Mouse (Mus musculus) liver, adult (tissue): ENCODE results near the gene Adgrl1.

Source experiments
- GATA4 ChIP-seq: IDR thresholded peaks from 2 replicates; pipeline ENCODE4 v1.6.1; 2014; ENCODE audit warnings: mild to moderate bottlenecking, low read length; ENCODE audit not compliant: insufficient replicate concordance

Adgrl1 gene

GRCm38 (mm10) chr8:83922727-83923126 is 22.8 kb downstream of the Adgrl1 start:
- no peak for TF ChIP-seq GATA4

- no peak for TF ChIP-seq GATA4
Measured at GRCm38 (mm10) chr8:83924585-83924984, 24.7 kb downstream of the Adgrl1 start.

GRCm38 (mm10) chr8:83926266-83926665 is 26.4 kb downstream of the Adgrl1 start:
- no peak for TF ChIP-seq GATA4

- no peak for TF ChIP-seq GATA4
Measured at GRCm38 (mm10) chr8:83934222-83934621, 34.3 kb downstream of the Adgrl1 start.

- no peak for TF ChIP-seq GATA4
Measured at GRCm38 (mm10) chr8:83934994-83935393, 35.1 kb downstream of the Adgrl1 start.

GRCm38 (mm10) chr8:83935435-83935834 is 35.5 kb downstream of the Adgrl1 start:
- TF ChIP-seq GATA4: no peak

GRCm38 (mm10) chr8:83937645-83938044 is 37.7 kb downstream of the Adgrl1 start:
- TF ChIP-seq GATA4: no peak

- TF ChIP-seq GATA4: no peak
Measured at GRCm38 (mm10) chr8:83938330-83938729, 38.4 kb downstream of the Adgrl1 start.

GRCm38 (mm10) chr8:83941066-83941677 is 41.3 kb downstream of the Adgrl1 start:
- no peak for TF ChIP-seq GATA4

GRCm38 (mm10) chr8:83942446-83942845 is 42.5 kb downstream of the Adgrl1 start:
- no peak for TF ChIP-seq GATA4

GRCm38 (mm10) chr8:83945540-83945939 is 45.6 kb downstream of the Adgrl1 start:
- TF ChIP-seq GATA4: no peak

- TF ChIP-seq GATA4: no peak
Measured at GRCm38 (mm10) chr8:83954749-83955105, 54.8 kb downstream of the Adgrl1 start.

GRCm38 (mm10) chr8:83955106-83955957 is 55.4 kb downstream of the Adgrl1 start, which contains the start of the genes Gm10644 and Asf1b:
Gene Gm10644, minus strand, starts transcription at chr8:83955205.
Gene Asf1b, plus strand, starts transcription at chr8:83955507.
- TF ChIP-seq GATA4: 0 out of 2 replicates have a peak, but pooled peaks have one; percentile 56

- no peak for TF ChIP-seq GATA4
Measured at GRCm38 (mm10) chr8:83955958-83956218, 56.0 kb downstream of the Adgrl1 start.

- no peak for TF ChIP-seq GATA4
Measured at GRCm38 (mm10) chr8:83956789-83957188, 56.9 kb downstream of the Adgrl1 start.

- no peak for TF ChIP-seq GATA4
Measured at GRCm38 (mm10) chr8:83964015-83964765, 64.3 kb downstream of the Adgrl1 start.

- TF ChIP-seq GATA4: no peak
Measured at GRCm38 (mm10) chr8:83967701-83968100, 67.8 kb downstream of the Adgrl1 start.

GRCm38 (mm10) chr8:83971121-83971520 is 71.2 kb downstream of the Adgrl1 start:
- TF ChIP-seq GATA4: no peak
